Mouse (Mus musculus) midbrain, embryonic 16.5 days (tissue): Measurements from ENCODE around the gene Purb. TPM values are rescaled to one million over a fixed set of nuclear protein-coding genes. Genes with fewer than 3 reads are reported as not detected.

Source experiments
- ATAC-seq: fragments of 200-750 bp; cut with Nextera tagmentation; 2 replicates; pipeline ENCODE4 v1.8.0; 2017; ENCODE audit warnings: moderate TSS enrichment
- H3K27ac ChIP-seq: fragments of 300-500 bp; sonication (generic); 2 replicates; pipeline ENCODE4 v1.5.1; 2014; ENCODE audit warnings: mild to moderate bottlenecking, low read length, mixed read lengths
- H3K27me3 ChIP-seq: fragments of 300-500 bp; sonication (generic); 2 replicates; pipeline ENCODE4 v1.6.1; 2014; ENCODE audit warnings: low read depth, low read length, mixed read lengths; ENCODE audit not compliant: control insufficient read depth, insufficient read depth
- H3K36me3 ChIP-seq: fragments of 300-500 bp; sonication (generic); 2 replicates; pipeline ENCODE4 v1.6.1; 2014; ENCODE audit warnings: mild to moderate bottlenecking, low read length, moderate library complexity, mixed read lengths; ENCODE audit not compliant: control insufficient read depth, insufficient read depth
- H3K4me1 ChIP-seq: fragments of 300-500 bp; sonication (generic); 2 replicates; pipeline ENCODE4 v1.6.1; 2014; ENCODE audit warnings: mild to moderate bottlenecking, low read length, mixed read lengths; ENCODE audit not compliant: control insufficient read depth, insufficient read depth
- H3K4me2 ChIP-seq: fragments of 300-500 bp; sonication (generic); 2 replicates; pipeline ENCODE4 v1.6.1; 2014; ENCODE audit warnings: mild to moderate bottlenecking, low read length, mixed read lengths
- H3K4me3 ChIP-seq: fragments of 300-500 bp; sonication (generic); 2 replicates; pipeline ENCODE4 v1.5.1; 2014; ENCODE audit warnings: low read depth, mild to moderate bottlenecking, low read length, moderate library complexity, mixed read lengths
- H3K9ac ChIP-seq: fragments of 300-500 bp; sonication (generic); 2 replicates; pipeline ENCODE4 v1.6.1; 2014; ENCODE audit warnings: low read depth, low read length, mixed read lengths
- H3K9me3 ChIP-seq: fragments of 300-500 bp; sonication (generic); replicated peaks from 2 replicates; pipeline ENCODE4 v1.6.1; 2014; ENCODE audit warnings: mild to moderate bottlenecking, low read length, mixed read lengths; ENCODE audit not compliant: control insufficient read depth, poor library complexity, severe bottlenecking
- WGBS: fragments of 180-500 bp; shearing (Covaris S2); extraction: QIAGEN DNeasy Blood & Tissue Kit; methylation state at CpG from one replicate; pipeline ENCODE4 v1.1.7; 2014; 5-methylcytosine and 5-hydroxymethylcytosine counted together
- polyA plus RNA-seq: library from polyadenylated mRNA; unstranded; fragments of >200 nt; fragmentation: Nextera tagmentation; extraction: Ambion mirVana; gene quantifications from 2 replicates; pipeline ENCODE4 v1.2.1, GENCODE M21; 2015

Gene Purb
- polyA plus RNA-seq, 1 experiment from 2014 or later, result 11.2 TPM

- no peak for ATAC-seq
- 36% methylated on average over 7 of the region's 7 CpGs for WGBS
- no peak overlapping the region for H3K4me3 ChIP-seq
Measured at GRCm38 (mm10) chr11:6514837-6515236, 39.1 kb upstream of the Purb start.

GRCm38 (mm10) chr11:6508269-6508876 lies 32.7 kb upstream of the Purb start:
- no peaks in the 10 kb centered on the region for H3K4me1 ChIP-seq
- H3K9me3 ChIP-seq, result no peaks in the 10 kb centered on the region
- H3K36me3 ChIP-seq, result no peaks in the 10 kb centered on the region
- no peak overlapping the region for H3K9ac ChIP-seq
- 54% methylated on average over 1 of the region's 1 CpGs for WGBS
- ATAC-seq, result no peak
- H3K4me2 ChIP-seq, result no peak overlapping the region
- no peak overlapping the region for H3K27ac ChIP-seq
- no peak overlapping the region for H3K4me3 ChIP-seq
- no peaks in the 10 kb centered on the region for H3K27me3 ChIP-seq

More at GRCm38 (mm10) chr11:6514837-6515236, 39.1 kb upstream of the Purb start:
- Histone ChIP-seq H3K27ac (no peak overlapping the region), H3K4me1 (no peaks in the 10 kb centered on the region), H3K9ac (no peak overlapping the region), H3K4me2 (no peak overlapping the region), H3K36me3 (no peaks in the 10 kb centered on the region), H3K9me3 (no peaks in the 10 kb centered on the region), H3K27me3 (no peaks in the 10 kb centered on the region)

GRCm38 (mm10) chr11:6506516-6506915 lies 30.8 kb upstream of the Purb start:
- Histone ChIP-seq H3K27me3 (no peaks in the 10 kb centered on the region), H3K4me3 (no peak overlapping the region), H3K9ac (no peak overlapping the region), H3K27ac (no peak overlapping the region), H3K9me3 (no peaks in the 10 kb centered on the region), H3K4me1 (no peaks in the 10 kb centered on the region), H3K36me3 (no peaks in the 10 kb centered on the region), H3K4me2 (no peak overlapping the region)
- 89% methylated on average over 9 of the region's 9 CpGs for WGBS
- no peak for ATAC-seq

- Histone ChIP-seq H3K4me2 (no peak overlapping the region), H3K4me3 (no peak overlapping the region), H3K9ac (no peak overlapping the region), H3K27ac (no peak overlapping the region), H3K36me3 (no peaks in the 10 kb centered on the region), H3K9me3 (no peaks in the 10 kb centered on the region), H3K27me3 (no peaks in the 10 kb centered on the region), H3K4me1 (no peaks in the 10 kb centered on the region)
- no peak for ATAC-seq
- WGBS, result 80% methylated on average over 6 of the region's 6 CpGs
Measured at GRCm38 (mm10) chr11:6504689-6505088, 29.0 kb upstream of the Purb start.

- ATAC-seq, result no peak
- H3K27ac ChIP-seq, result no peak overlapping the region
- H3K9ac ChIP-seq, result no peak overlapping the region
- H3K4me3 ChIP-seq, result no peak overlapping the region
- H3K27me3 ChIP-seq, result no peaks in the 10 kb centered on the region
- H3K9me3 ChIP-seq, result no peaks in the 10 kb centered on the region
- WGBS, result 86% methylated on average over 3 of the region's 3 CpGs
- H3K36me3 ChIP-seq, result no peaks in the 10 kb centered on the region
- H3K4me1 ChIP-seq, result no peaks in the 10 kb centered on the region
- H3K4me2 ChIP-seq, result no peak overlapping the region
Measured at GRCm38 (mm10) chr11:6504226-6504625, 28.5 kb upstream of the Purb start.

- Histone ChIP-seq H3K4me1 (no peaks in the 10 kb centered on the region), H3K27ac (no peak overlapping the region), H3K4me3 (no peak overlapping the region), H3K36me3 (no peaks in the 10 kb centered on the region), H3K9me3 (no peaks in the 10 kb centered on the region), H3K27me3 (no peaks in the 10 kb centered on the region), H3K9ac (no peak overlapping the region), H3K4me2 (no peak overlapping the region)
- no peak for ATAC-seq
- WGBS, result 94% methylated on average over 2 of the region's 2 CpGs
Measured at GRCm38 (mm10) chr11:6502506-6502905, 26.8 kb upstream of the Purb start.

GRCm38 (mm10) chr11:6497311-6497948 lies 21.7 kb upstream of the Purb start:
- Histone ChIP-seq H3K4me1 (no peaks in the 10 kb centered on the region), H3K9me3 (no peaks in the 10 kb centered on the region), H3K27me3 (no peaks in the 10 kb centered on the region), H3K9ac (no peak overlapping the region), H3K36me3 (no peaks in the 10 kb centered on the region), H3K4me3 (no peak overlapping the region), H3K27ac (no peak overlapping the region), H3K4me2 (no peak overlapping the region)
- ATAC-seq, result no peak
- 82% methylated on average over 12 of the region's 12 CpGs for whole genome bisulfite sequencing

- H3K27me3 ChIP-seq, result no peaks in the 10 kb centered on the region
- H3K4me1 ChIP-seq, result no peaks in the 10 kb centered on the region
- H3K4me2 ChIP-seq, result no peak overlapping the region
- ATAC-seq, result no peak
- no peak overlapping the region for H3K4me3 ChIP-seq
- H3K9me3 ChIP-seq, result no peaks in the 10 kb centered on the region
- H3K27ac ChIP-seq, result no peak overlapping the region
- no peaks in the 10 kb centered on the region for H3K36me3 ChIP-seq
- 66% methylated on average over 6 of the region's 6 CpGs for WGBS
- no peak overlapping the region for H3K9ac ChIP-seq
Measured at GRCm38 (mm10) chr11:6489691-6490503, 14.2 kb upstream of the Purb start.

GRCm38 (mm10) chr11:6489257-6489656 lies 13.5 kb upstream of the Purb start:
- WGBS, result 64% methylated on average over 7 of the region's 7 CpGs
- Histone ChIP-seq H3K4me3 (no peak overlapping the region), H3K9me3 (no peaks in the 10 kb centered on the region), H3K9ac (no peak overlapping the region), H3K27me3 (no peaks in the 10 kb centered on the region), H3K4me2 (no peak overlapping the region), H3K36me3 (no peaks in the 10 kb centered on the region), H3K4me1 (no peaks in the 10 kb centered on the region), H3K27ac (no peak overlapping the region)
- no peak for ATAC-seq
